Comparison of ENCODE assay signal across 16 mouse cellular contexts in the genomic region with DNA sequence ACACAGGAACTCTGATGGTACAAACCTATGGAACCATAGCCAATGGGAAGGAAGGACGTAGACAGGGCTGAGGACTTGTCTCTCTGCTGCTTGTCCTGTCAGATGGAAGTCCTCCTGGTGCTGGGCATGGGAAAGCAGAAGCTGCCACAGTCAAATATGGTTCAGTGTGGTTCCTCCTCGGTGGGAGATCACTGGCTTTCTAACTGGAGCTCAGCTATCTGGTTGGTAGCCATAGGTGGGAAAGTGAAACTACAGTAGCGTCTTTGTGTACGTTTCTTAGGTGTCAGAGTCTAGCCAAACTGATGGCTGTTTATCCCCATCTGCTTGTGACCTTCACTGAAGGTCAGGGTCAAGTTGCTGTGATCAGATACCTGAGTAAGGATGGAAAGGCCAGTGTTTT. TPM values are rescaled to one million over a fixed set of nuclear protein-coding genes. Genes with fewer than 3 reads are reported as not detected.
DNase-seq lines count a peak whose midpoint lies in the region; ATAC-seq and TF ChIP-seq lines count a peak whose summit lies in the region.
"Had no signal": no experiment of that assay in that cellular context is flagged by ENCODE, and none has a peak within 500 bp of the region (broad histone marks: within the 10 kb centered on the region; RNA-seq: fewer than 3 reads in every experiment).

No protein-coding gene starts in this region.

- peak overlapping the region; percentile 14; the same call in 1 of the 2 replicates for H3K4me2 ChIP-seq in liver, embryonic 11.5 days
- peak overlapping the region; percentile 28; the same call in 1 of the 2 replicates for H3K4me2 ChIP-seq in liver, postnatal 0 days (ENCODE audit: low read depth, low read length)
- no peak overlapping the region for H3K4me2 ChIP-seq in hindbrain, embryonic 12.5 days (replicated peaks)
- H3K4me2 ChIP-seq: hindbrain, embryonic 15.5 days had no signal

- TF ChIP-seq EP300 in liver, postnatal 0 days (IDR thresholded peaks at IDR 0.05; ENCODE audit: low read depth): no peak

- no peak overlapping the region for H3K27ac ChIP-seq in liver, embryonic 11.5 days (ENCODE audit: low read depth, low read length)
- H3K27ac ChIP-seq in liver, postnatal 0 days (ENCODE audit: low read depth): no peak overlapping the region
- H3K27ac ChIP-seq in hindbrain, embryonic 12.5 days: no peak overlapping the region
- H3K27ac ChIP-seq: forebrain, embryonic 10.5 days; hindbrain, embryonic 15.5 days had no signal

- no peak overlapping the region for H3K4me3 ChIP-seq in liver, embryonic 11.5 days (ENCODE audit: low read depth, low read length)
- H3K4me3 ChIP-seq in liver, postnatal 0 days (ENCODE audit: low read depth, low read length): no peak overlapping the region
- H3K4me3 ChIP-seq in hindbrain, embryonic 12.5 days: no peak overlapping the region
- H3K4me3 ChIP-seq: forebrain, embryonic 10.5 days; hindbrain, embryonic 15.5 days had no signal

- no peaks in the 10 kb centered on the region for H3K27me3 ChIP-seq in liver, embryonic 11.5 days (replicated peaks; ENCODE audit: control insufficient read depth, insufficient read depth, low read length)
- no peaks in the 10 kb centered on the region for H3K27me3 ChIP-seq in liver, postnatal 0 days (ENCODE audit: insufficient read depth, low read length)
- H3K27me3 ChIP-seq in hindbrain, embryonic 12.5 days: no peaks in the 10 kb centered on the region
- H3K27me3 ChIP-seq: hindbrain, embryonic 15.5 days had no signal

- H3K4me1 ChIP-seq in liver, embryonic 11.5 days (replicated peaks; ENCODE audit: control insufficient read depth, insufficient read depth, low read length): peaks cover 14% of the 10 kb centered on the region
- peaks cover 17% of the 10 kb centered on the region for H3K4me1 ChIP-seq in liver, postnatal 0 days (ENCODE audit: insufficient read depth)
- 0 out of 2 replicates have a peak, but pooled peaks cover 5% of the 10 kb centered on the region for H3K4me1 ChIP-seq in hindbrain, embryonic 12.5 days

- WGBS in liver, embryonic 11.5 days: 62% methylated on average over 4 of the region's 4 CpGs
- WGBS in liver, postnatal 0 days (ENCODE audit: insufficient replicate concordance): 46% methylated on average over 4 of the region's 4 CpGs
- 93% methylated on average over 4 of the region's 4 CpGs for WGBS in hindbrain, embryonic 12.5 days

- no peak for DNase-seq in liver, embryonic 11.5 days (ENCODE audit: low spot score)
- no peak for DNase-seq in liver
- DNase-seq in liver, postnatal 0 days: no peak
- no peak for DNase-seq in spleen, postnatal 36 days (ENCODE audit: low spot score in 2 of 2)
- DNase-seq in layer of hippocampus, adult 9-11 months: no peak
- DNase-seq: adrenal gland, adult 8-10 months; cerebellum, adult 2 months; gastrocnemius, postnatal 14 days; kidney, adult 18-20 months; kidney, postnatal 4 days had no signal

- H3K9ac ChIP-seq in liver, embryonic 11.5 days (ENCODE audit: low read depth, low read length): no peak overlapping the region
- no peak overlapping the region for H3K9ac ChIP-seq in liver, postnatal 0 days (replicated peaks)
- H3K9ac ChIP-seq in hindbrain, embryonic 12.5 days: no peak overlapping the region
- H3K9ac ChIP-seq: hindbrain, embryonic 15.5 days had no signal

- ATAC-seq in liver, embryonic 11.5 days (replicated peaks; ENCODE audit: low FRiP score): no peak
- ATAC-seq in erythroid progenitor cell, adult 5-6 weeks (replicated peaks; ENCODE audit: low FRiP score, poor library complexity, severe bottlenecking): 0 out of 2 replicates have a peak, but pooled peaks have one; percentile 6
- no peak for ATAC-seq in liver, postnatal 0 days
- peak; percentile 19; the same call in 1 of the 2 replicates for ATAC-seq in neutrophil, adult 5-6 weeks (ENCODE audit: extremely low read depth, insufficient number of reproducible peaks, low FRiP score, poor library complexity, severe bottlenecking)
- ATAC-seq in hindbrain, embryonic 12.5 days (ENCODE audit: low FRiP score): no peak
- ATAC-seq: lung, postnatal 0 days had no signal

- H3K9me3 ChIP-seq in liver, embryonic 11.5 days (ENCODE audit: control insufficient read depth, low read length): no peaks in the 10 kb centered on the region
- no peaks in the 10 kb centered on the region for H3K9me3 ChIP-seq in liver, postnatal 0 days (ENCODE audit: low read length)
- no peaks in the 10 kb centered on the region for H3K9me3 ChIP-seq in hindbrain, embryonic 12.5 days (replicated peaks)
- H3K9me3 ChIP-seq: forebrain, embryonic 10.5 days; hindbrain, embryonic 15.5 days had no signal

- no peak for TF ChIP-seq CTCF in liver, postnatal 0 days (IDR thresholded peaks at IDR 0.05; ENCODE audit: low read depth)

- no peaks in the 10 kb centered on the region for H3K36me3 ChIP-seq in liver, embryonic 11.5 days (ENCODE audit: control insufficient read depth, insufficient read depth, low read length)
- H3K36me3 ChIP-seq in liver, postnatal 0 days (replicated peaks; ENCODE audit: insufficient read depth, low read length): no peaks in the 10 kb centered on the region
- H3K36me3 ChIP-seq in hindbrain, embryonic 12.5 days: no peaks in the 10 kb centered on the region
- H3K36me3 ChIP-seq: forebrain, embryonic 10.5 days; hindbrain, embryonic 15.5 days had no signal

RNA-seq across cellular contexts. Expression of gene Fbxw11, which starts 29.0 kb away (rescaled TPM):
- polyA plus RNA-seq in liver, embryonic 11.5 days (2014; fragmentation: Nextera tagmentation; extraction: Ambion mirVana): 44.2 and 54.1 TPM in 2 replicates
- total RNA-seq in erythroid progenitor cell, adult 5-6 weeks (2015; ENCODE audit: low replicate concordance): 8.4 and 16.6 TPM in 2 replicates
- total RNA-seq in erythroid progenitor cell, adult 5-6 weeks (2017; ENCODE audit: low replicate concordance): 14.9 and 30.0 TPM in 2 replicates
- polyA plus RNA-seq in liver, postnatal 0 days (2015; fragmentation: Nextera tagmentation; extraction: Ambion mirVana): 14.1 and 15.4 TPM in 2 replicates
- 49.9 and 58.7 TPM in 2 replicates for total RNA-seq in neutrophil, adult 5-6 weeks (2017)
- polyA plus RNA-seq in hindbrain, embryonic 12.5 days (2016; fragmentation: Nextera tagmentation; extraction: Ambion mirVana): 111 and 112 TPM in 2 replicates

Comparison
In these comparisons a context has a peak if more than half of its experiments do, and no peak if none do; other contexts are left out.
1. ATAC-seq: peak in erythroid progenitor cell, adult 5-6 weeks (single experiment) and neutrophil, adult 5-6 weeks (single experiment); none in liver, embryonic 11.5 days (single experiment), liver, postnatal 0 days (single experiment) and hindbrain, embryonic 12.5 days (single experiment).